Mouse (Mus musculus): ENCODE data around the gene Slc46a1.

Slc46a1 gene

DNA sequence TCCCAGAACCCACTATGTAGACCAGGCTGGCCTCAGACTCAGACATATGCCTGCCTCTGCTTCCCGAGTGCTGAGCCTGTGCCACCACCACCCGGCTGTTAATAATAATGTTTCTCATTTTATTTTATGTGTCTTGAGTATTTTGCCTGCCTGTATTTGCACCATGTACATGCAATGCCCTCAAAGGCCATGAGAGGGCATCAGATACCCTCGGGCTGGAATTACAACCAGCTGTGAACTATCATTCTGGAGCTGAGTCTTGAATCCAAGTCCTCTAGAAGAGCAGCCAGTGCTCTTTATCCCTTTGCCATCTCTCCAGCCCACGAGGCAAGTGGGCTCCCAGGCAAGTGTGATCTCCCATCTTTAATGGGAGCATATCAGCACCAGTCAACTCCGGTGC is 10.2 kb upstream of the Slc46a1 start:
- DNase-seq (ENCODE audit: low read depth, low spot score), result peak; percentile 63

DNA sequence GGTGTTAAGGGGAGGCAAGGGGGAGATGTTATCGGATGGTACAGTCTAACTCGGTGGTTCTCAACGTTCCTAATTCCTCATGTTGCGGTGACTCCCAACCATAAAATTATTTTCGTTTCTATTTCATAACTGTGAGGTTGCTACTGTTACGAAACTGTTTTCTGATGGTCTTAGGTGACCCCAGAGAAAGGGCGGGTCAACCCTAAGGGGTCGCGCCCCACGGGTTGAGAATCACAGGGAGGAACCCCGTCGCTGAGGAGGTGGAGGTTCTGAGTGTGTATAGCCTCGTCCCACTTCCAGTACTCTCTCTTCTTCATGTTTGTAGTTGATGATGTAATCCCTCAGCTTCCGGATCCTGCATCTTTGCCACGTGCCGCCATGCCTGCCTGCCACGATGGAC is 6.8 kb upstream of the Slc46a1 start:
- no peak for DNase-seq (ENCODE audit: low read depth, low spot score)

DNA sequence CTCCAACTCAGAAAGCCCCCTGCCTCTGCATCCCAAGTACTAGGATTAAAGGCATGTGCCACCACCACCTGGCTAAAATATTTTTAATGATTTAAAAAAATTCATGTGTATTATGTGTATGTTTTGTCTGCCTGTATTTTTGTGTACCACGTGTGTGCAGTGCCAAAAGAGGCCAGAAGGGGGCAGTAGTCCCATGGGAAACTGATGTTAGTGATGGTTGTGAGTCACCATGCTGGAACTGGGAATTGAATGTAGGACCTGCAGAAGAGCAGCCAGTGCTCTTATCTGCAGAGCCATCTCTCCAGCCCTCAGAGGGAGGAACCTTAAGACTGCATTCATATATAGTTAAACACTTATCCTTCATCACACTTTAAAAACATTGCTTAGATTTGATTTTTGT is 3.6 kb upstream of the Slc46a1 start:
- DNase-seq (ENCODE audit: low read depth, low spot score), result peak; percentile 40

DNA sequence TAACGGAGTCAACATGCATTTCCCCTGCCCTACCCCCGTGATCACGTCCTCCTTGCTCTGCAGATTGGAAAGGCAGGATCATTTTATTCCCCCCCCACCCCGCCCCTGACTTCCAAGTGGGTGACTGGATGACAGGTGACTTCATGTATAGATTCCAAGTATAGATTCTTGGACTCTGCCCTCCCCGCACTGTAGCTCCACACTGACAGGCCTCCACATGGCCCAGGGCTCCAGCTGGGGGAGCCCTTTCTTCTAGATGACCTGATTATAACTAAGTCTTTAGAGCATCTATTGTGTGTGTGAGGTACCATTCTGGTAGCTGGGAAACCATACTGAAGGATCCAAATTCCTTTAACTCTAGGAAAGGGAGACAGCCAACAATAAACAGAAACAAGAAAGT is 2.8 kb upstream of the Slc46a1 start:
- DNase-seq (ENCODE audit: low read depth, low spot score), result no peak

DNA sequence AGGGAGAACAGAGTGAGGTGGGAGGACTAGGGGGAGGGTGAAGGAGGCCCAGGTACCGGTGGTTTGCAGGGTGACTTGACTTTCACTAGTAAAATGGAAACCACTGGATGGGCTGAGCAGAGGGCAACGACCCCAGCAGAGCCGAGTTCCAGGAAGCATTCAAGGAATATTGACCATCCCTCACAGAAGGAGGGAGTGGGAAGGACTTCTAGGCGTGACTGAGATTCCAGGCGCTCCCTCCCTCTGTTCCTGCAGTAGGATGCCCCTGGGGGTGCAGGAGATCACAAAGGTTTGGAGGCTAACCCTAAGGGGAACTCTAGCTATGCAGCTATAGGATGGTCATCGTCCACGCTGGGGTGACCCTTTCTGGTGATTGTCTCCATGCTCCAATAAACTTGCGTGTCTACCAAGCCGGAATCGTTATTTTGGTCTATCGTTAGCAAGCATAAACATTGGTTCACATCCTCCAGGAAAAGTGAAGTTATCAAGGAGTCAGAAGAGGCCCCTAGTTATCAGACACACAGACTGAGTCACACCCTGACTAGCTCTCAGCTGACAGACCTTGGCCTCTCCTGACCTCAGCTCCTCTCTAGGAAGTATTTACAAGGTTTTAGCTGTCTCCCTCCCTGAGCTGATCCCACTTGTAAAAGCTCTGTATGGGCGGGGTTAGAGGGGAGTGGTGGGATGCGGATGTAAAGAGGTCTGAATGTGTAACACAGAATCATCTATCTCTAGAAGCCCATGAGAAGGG is 2.0 kb upstream of the Slc46a1 start:
- no peak for DNase-seq (ENCODE audit: low read depth, low spot score)

DNA sequence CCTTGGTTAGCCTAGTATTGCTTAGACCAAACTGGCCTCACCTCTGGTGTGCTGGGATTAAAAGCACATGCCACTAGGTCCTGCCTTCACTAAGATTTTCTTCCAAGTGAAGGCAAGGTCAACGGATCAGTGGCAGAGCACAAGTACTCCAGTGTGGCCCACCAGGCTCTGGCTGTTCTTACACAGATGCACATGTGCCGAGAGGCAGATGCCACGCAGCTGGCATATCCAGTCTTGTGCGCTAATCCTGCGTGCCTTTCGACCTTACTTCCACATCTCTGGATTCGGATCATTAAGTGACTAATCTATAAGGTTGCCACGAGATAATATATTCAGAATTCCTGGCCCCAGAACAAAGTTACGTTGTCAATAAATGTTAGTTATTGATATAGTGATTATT is 381 bp upstream of the Slc46a1 start:
- DNase-seq (ENCODE audit: low read depth, low spot score), result no peak

DNA sequence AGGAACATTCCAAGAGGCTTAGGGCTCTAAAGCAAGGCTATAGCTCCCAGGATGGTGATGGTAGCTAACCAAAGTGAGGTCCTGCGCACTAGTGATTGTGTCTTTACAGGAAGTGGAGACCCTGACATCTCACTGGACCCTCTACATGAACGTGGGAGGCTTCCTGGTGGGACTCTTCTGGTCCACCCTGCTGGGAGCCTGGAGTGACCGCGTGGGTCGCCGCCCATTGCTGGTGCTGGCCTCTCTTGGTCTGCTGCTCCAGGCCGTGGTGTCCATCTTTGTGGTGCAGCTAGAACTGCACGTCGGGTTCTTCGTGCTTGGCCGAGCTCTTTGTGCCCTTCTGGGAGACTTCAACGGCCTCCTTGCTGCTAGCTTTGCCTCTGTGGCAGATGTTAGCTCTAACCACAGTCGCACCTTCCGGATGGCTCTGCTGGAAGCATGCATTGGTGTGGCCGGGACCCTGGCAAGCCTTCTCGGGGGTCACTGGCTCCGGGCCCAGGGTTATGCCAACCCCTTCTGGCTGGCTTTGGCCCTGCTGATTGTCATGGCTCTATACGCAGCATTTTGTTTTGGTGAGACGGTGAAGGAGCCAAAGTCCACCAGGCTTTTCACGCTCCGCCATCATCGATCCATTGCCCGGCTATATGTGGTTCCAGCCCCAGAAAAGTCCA is 880 bp downstream of the Slc46a1 start:
- DNase-seq (ENCODE audit: low read depth, low spot score), result no peak

DNA sequence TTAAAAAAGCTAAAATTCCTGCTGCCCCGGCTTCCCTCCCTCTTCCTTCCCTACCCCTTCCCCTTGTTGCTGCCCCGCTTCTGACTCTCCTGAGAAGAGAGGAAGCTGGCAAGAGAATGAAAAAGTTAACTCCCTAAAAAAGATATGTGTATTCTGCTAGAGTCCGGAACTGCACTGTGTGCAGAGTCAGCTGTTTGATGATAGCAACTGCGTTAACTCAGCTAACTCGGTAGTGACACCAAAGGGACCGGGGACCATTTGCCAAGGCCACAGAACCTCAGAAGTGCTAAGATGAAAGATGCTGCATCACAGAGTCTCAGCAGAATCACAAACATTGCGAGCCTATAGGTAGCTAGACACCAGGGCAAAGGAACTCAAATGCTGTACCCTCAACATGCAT is 2.0 kb downstream of the Slc46a1 start:
- DNase-seq (ENCODE audit: low read depth, low spot score), result no peak

DNA sequence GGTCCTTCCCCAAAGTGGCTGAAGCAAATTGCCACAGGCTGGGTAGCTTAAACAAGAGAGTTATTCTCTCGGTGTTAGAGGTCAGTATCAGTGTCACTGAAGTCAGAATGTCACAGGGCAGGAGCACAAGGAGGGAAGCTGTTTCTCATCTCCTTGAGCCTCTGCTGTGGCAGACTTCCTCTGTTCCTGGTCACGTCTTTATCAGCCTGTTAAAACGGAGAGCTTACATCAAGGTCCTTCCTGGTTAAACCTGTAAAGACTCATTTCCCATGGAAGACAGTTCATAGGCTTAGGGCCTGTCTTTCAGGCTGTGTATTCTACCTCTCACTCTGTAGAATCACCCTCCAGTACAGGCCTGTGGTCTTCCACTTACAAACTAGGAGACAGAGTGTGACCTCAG is 2.4 kb downstream of the Slc46a1 start:
- no peak for DNase-seq (ENCODE audit: low read depth, low spot score)

DNA sequence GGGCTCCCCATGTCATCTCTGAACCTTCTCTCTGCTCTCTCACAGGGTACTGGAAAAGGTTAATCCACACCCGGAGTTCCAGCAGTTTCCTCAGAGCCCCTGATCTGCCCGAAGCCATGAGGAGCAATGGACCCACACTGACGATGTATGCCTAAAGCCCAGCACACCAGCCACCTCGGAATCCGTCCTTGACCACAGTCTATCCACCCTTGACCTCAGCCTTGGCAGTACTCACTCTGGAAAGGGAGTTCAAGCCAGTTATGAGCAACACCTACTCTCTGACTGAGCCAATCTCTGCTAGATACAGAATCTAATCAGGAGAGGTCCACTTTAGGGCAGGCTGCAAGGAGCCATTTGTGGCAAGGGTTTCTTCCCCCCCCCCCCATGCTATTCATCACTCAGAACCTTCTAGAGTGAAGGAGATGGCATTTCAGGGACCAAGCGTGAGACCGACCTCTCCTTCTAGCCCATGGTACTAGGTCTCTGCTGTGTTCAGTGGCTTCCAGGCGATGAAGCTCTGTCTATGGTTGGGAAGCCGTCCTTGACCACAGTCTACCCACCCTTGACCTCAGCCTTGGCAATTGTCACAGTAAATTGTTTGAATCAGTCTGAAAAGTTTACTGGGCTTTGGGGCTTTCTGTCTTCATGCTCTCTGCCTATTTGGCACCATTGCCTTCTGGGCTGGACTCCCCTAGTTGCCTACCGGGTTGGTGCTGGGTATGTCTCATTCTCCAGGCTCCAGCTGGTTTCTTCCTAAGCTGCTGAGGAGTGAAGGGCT is 6.0 kb downstream of the Slc46a1 start:
- DNase-seq (ENCODE audit: low read depth, low spot score), result no peak

DNA sequence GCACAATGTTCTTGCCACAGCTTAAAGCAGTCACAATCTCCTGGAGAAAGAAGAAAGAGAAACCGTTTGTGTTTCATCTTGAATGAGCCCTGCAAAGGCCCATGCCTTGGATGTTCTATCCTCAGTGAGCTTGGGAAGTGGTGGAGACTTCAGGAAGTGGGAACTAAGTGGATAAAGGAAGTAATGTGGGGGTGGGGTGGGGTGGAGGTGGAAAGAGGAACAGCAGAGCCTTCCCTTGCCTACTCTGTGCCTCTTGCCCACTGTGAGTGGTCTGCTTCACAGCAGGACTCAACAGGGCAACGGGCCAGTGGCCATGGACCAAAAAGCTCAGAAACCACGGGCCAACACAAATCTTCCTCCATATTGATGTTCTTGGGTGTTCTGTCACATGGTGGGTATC is 9.8 kb downstream of the Slc46a1 start:
- DNase-seq (ENCODE audit: low read depth, low spot score), result no peak

DNA sequence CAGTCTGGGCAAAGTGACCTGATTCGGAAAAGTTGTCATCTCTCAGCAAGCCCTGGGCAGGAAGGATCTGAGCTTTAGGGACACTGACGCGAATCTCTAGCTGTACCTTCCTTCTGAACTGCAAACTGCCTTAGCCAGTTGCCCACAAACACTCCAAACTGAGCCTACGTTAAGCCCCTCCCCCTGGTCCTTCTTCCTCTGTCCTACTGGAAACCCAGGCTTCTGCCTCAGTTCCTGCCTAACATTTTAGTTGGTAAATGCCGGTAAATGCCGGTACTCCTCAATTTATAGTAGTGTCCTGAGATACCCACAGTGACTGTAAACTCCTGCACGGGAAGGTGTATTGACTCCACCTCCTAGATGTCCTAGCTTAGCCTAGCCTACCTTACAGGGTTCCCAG is 18.1 kb downstream of the Slc46a1 start:
- no peak for DNase-seq (ENCODE audit: low read depth, low spot score)

DNA sequence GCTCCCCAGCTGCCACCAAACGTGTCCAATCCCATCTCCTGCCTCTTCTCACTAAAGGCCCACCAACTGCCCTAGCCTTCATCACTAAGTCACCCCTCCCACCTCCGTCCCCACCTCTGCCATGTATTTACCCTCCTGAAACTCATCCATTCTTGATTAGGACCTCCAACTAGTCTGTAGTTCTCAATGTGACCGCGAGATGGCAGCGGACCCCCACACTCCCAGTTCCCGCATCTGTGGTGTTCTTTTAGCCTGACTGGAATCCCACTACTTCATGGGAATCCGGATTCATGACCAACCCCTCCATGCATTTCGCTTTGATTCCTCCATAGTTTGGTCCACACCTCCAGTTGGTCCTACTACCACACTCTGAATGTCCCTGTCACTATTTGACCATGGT is 22.7 kb downstream of the Slc46a1 start:
- peak; percentile 73 for DNase-seq (ENCODE audit: low read depth, low spot score)

DNA sequence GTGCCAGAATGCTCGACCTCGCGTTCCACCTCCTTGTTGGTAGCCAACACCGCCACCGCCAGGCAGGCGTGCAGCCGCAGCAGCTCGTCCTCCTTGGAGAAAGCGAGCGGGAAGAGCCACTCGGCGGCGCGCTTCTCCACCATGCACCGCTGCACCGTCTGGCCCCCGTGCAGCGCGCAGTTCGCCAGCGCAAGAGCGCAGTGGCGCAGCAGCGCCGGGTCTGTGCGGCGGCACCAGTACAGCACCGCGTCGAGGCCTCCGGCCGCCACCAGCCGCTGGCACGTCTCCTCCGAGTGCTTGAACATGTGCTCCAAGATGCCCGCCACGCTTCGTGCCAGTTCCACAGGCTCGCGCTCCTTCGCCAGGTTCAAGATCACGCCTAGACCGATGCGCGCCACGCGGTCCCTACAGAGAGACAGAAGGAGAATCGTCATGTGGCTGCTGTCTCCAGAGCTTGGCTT is 25.3 kb downstream of the Slc46a1 start:
- no peak for DNase-seq (ENCODE audit: low read depth, low spot score)

DNA sequence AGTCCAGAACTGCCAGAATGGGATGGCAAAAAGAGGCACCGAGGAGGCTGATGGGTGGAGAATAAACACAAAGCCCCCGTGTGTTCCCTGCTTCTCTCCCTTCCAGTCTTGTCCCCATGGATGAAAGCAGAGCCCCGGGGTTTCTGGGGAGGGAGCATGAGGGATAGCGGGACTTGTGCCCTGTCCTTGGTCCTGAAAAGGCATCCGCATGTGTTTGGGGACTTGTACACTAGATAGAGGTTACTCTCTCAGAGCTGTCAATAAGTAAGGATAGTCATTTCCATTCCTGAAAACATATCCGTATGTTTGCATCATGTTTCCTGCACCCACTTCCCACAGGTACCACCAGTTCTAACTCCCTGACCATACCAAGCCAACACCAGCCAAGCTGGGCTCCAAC is 30.4 kb downstream of the Slc46a1 start:
- peak; percentile 59 for DNase-seq (ENCODE audit: low read depth, low spot score)

DNA sequence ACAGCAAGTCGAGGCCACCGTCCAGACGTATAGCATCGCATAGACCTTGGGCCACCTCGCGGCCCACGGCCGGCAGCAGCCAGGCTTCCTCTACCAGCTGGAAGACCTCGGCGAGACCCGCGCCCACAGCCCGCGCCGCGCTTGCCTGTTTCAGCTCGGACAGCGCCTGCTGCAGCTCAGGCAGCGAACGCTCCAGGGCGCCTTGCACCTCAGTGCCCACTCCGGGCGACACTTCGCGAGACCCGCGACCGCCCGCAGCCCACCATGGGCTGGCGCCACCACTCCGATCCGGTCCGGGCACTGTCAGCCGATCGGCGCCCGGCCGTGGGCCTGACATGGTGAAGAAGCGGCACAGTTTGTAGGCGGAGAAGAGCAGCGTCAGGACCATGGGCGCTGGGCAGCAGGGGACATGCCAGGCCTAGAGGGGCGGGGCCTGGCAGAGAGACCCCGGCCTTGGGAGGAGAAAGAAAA is 31.6 kb downstream of the Slc46a1 start:
- peak; percentile 43 for DNase-seq (ENCODE audit: low read depth, low spot score)

DNA sequence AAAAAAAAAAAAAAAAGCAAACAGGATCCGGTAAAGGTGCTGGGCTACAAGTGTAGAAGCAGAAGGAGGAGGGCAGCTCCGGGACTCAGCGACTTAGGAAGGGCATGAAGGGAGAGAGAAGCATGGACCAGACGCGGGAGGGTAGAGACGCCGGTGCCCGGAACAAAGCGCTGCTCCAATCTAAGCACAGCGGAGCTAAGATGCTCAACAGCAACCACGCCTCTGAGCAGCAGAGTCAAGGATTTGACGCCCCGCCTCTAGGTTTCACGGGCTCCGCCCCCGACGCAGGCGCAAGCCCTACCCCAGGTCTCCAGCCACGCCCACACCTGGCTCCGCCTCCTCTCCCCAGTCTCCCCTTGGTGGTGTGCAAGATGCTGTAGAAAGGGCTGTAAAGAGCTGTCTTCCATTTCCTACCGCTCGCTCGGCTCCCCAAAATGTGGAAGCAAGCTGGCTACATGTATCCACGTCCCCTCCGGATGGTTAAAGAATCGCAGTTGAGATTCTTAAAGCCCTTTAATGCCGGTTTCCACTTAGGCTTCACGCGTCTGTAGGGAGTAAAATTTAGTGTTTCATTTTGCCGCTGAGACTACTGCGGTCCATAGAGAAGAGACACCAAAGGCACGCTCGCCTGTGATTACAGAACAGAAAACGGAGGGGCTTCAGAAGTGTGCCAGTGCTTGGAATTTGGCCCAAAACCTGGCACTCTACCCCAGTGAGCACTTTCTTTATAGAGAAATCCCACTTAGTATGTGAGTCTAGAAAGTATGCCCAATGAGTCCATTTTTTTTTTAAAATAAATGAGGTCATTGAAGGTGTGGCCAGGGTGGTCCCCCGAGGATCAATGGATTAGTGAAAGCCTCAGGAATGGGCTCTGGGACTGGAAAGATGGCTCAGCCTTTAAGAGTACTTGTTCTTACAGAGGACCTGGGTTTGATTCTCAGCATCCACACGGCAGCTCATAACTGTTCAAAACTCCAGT is 32.3 kb downstream of the Slc46a1 start, which contains the start of gene Sarm1:
Sarm1 (minus strand) TSS at position 211 of the 979 bp plus-strand sequence.
- DNase-seq (ENCODE audit: low read depth, low spot score), result peak; percentile 99

DNA sequence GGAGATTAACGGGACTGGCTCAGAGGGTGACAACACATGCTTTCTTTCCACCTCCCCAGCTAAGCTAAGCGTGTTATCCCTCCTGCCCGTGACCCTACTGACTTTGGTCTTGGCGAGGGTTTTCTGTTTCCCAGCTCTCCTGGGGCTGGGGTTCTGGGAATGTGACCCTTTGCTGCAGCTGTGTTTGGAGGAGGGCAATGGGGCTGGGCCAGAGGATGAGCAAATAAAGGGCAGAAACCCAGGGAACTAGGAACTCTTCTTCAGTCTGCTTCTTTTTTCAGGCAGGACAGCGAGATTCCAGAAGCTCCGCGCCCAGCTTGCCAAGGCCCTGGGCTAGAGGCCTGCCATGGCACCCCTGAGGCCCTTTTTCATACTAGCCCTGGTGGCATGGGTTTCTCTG is 33.5 kb downstream of the Slc46a1 start, which contains the start of gene Vtn:
Vtn (plus strand) TSS at position 88 of the 400 bp plus-strand sequence.
- no peak for DNase-seq (ENCODE audit: low read depth, low spot score)

DNA sequence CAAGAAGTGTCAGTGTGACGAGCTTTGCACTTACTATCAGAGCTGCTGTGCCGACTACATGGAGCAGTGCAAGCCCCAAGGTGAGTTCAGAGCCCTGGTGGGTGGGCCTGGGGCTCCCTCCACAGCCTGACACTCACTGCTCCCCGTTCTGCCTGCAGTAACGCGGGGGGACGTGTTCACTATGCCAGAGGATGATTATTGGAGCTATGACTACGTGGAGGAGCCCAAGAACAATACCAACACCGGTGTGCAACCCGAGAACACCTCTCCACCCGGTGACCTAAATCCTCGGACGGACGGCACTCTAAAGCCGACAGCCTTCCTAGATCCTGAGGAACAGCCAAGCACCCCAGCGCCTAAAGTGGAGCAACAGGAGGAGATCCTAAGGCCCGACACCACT is 34.0 kb downstream of the Slc46a1 start:
- no peak for DNase-seq (ENCODE audit: low read depth, low spot score)

DNA sequence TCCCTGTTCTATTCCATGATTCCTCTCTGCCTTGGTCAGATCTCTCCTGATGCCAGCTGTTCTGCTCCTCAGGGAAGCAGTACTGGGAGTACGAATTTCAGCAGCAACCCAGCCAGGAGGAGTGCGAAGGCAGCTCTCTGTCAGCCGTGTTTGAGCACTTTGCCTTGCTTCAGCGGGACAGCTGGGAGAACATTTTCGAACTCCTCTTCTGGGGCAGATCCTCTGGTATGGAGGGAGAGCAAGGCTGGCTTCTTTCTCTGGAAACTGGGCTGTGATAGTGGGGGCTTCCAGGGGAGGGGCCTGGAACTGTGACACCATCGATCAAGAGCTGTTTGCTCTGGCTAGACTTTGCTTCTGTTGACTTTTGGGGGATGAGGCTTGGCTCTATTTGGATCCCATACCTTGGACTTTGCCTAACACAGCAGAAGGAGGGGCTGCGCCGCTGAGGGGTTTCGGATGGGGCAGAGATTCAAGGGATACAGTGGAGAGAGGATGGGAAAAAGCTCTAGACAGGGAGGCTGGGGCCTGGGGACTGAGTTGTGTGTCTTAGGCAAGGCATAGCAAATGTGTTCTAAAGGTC is 35.2 kb downstream of the Slc46a1 start:
- no peak for DNase-seq (ENCODE audit: low read depth, low spot score)

DNA sequence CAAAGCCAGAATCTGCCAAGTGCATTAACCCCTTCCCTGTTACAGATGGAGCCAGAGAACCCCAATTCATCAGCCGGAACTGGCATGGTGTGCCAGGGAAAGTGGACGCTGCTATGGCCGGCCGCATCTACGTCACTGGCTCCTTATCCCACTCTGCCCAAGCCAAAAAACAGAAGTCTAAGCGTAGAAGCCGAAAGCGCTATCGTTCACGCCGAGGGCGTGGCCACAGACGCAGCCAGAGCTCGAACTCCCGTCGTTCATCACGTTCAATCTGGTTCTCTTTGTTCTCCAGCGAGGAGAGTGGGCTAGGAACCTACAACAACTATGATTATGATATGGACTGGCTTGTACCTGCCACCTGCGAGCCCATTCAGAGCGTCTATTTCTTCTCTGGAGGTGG is 36.0 kb downstream of the Slc46a1 start:
- no peak for DNase-seq (ENCODE audit: low read depth, low spot score)
